Mouse (Mus musculus): ENCODE measurements at regions not wholly inside any gene's neighbourhood (a gene's known extent, or its start where the extent isn't known, plus 50 kb on each side); places are given as distances from the start of the nearest gene placed in this dataset.

DNA sequence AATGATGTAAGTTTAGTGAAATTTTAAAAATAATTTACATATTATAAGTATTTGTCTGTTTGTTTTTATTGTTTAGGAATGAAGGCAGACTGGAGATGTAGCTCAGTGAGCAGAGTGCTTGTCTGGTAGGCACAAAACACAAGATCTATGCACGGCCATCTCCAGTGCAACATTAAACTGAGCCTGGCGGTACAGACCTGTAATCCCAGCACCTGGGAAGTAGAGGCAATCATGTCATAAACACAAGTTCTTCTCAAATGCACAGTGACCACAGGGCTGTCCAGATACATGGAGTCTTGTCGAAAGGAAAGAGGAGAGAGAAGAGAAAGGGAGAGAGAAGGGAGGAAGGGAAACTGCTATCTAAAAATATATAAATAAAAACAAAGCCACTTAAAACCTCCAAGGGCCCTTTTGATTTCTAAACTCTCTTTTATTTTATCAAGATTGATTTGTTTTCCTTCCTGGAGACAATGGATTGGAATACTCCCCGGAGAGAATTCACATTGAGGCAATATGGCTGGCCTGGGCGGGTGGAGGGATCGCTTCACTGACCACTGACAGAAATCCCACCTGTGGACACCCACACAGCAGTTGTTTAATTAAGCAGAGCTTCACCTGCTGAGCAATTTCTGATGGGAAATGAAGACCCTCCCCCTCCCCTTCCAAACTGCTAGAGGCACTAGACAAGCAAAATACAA lies 215.6 kb upstream of the Tll1 start:
- no peak for DNase-seq (ENCODE audit: low read depth, low spot score)

GRCm38 (mm10) chr8:64412488-64413188 lies 206.6 kb upstream of the Tll1 start:
- no peak for DNase-seq (ENCODE audit: low read depth, low spot score)

GRCm38 (mm10) chr8:64406775-64407490 lies 200.9 kb upstream of the Tll1 start:
- no peak for DNase-seq (ENCODE audit: low read depth, low spot score)

DNA sequence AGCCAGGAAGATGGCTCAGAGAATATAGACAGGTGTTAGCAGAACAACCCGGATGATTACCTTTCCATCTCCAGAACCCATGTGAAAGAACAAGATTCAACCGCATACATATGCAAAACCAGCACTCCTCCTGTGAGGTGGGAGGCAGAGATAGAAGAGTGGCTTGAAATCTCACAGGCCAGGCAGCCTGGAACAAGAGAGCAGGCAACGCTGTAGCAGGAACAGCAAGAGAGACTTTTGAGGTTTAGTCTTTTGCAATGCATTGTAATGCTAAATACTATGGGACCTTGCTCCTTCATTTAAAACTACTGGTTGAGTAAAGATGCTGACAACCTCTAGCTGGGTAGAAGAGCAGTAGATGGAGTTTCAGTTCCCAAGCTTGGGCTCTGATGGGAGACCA lies 193.5 kb upstream of the Tll1 start:
- no peak for DNase-seq (ENCODE audit: low read depth, low spot score)

- no peak for DNase-seq (ENCODE audit: low read depth, low spot score)
Measured at GRCm38 (mm10) chr8:64397876-64398275, 191.8 kb upstream of the Tll1 start.

GRCm38 (mm10) chr8:64395816-64396215 lies 189.7 kb upstream of the Tll1 start:
- DNase-seq (ENCODE audit: low read depth, low spot score): no peak

DNA sequence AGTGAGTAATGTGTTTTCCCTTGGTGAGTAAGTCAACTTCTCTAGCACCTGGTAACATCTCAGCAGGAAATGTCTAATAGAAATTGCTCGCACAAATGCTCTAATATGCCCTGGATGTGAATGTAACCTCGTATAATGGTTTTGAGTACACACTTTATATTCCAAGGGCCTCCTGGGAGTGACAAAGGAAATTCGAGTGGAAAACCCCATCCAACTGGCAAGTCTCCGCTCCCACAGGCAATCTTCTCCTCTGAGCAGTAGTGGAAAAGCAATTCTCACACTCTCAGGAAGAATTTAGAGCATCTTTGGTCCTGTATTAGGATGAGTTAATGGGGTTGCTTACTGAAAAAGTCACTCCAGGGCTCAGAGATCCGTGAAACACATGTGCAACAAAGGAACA lies 183.4 kb upstream of the Tll1 start:
- DNase-seq (ENCODE audit: low read depth, low spot score): no peak

DNA sequence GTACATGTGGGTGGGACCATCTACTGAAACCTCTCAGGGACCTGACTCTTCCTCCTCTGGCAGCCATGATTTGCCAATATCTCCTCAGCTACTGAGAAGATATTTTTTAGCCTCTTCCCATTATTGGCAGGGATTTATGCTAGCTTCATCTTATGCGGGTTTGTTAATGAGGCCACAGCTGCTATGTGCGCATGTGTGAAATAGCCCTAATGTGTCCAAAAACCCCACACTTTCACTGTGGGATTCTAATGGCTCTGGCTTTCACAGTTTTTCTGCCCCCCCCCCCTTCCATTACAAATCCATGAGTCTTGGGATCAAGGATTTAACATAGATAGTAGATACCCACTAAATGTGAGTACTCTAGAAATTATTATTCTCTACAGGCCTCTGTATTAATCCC lies 182.2 kb upstream of the Tll1 start:
- no peak for DNase-seq (ENCODE audit: low read depth, low spot score)

- no peak for DNase-seq (ENCODE audit: low read depth, low spot score)
Measured at GRCm38 (mm10) chr8:64379732-64380349, 173.8 kb upstream of the Tll1 start.

DNA sequence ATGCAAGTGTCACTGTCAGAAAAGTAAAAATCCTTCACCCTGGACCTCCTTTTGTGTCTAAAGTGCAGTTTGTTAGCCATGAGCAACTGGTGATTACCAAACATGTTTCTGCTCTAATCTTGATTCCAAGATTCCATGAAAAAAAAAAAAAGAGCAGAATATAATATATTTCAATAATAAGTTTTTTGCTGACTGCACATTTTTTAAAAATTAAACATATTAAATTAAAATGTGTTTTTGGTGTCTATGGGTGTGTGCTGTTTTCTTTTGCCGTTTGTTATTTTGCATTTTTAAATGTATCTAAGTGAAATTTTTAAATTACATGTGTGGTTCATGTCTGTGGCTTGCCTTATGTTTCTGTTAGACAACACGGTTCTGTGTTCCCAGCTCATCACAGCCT lies 171.8 kb upstream of the Tll1 start:
- no peak for DNase-seq (ENCODE audit: low read depth, low spot score)

- no peak for DNase-seq (ENCODE audit: low read depth, low spot score)
Measured at GRCm38 (mm10) chr8:64375509-64375908, 169.4 kb upstream of the Tll1 start.

- no peak for DNase-seq (ENCODE audit: low read depth, low spot score)
Measured at GRCm38 (mm10) chr8:64374980-64375379, 168.9 kb upstream of the Tll1 start.

DNA sequence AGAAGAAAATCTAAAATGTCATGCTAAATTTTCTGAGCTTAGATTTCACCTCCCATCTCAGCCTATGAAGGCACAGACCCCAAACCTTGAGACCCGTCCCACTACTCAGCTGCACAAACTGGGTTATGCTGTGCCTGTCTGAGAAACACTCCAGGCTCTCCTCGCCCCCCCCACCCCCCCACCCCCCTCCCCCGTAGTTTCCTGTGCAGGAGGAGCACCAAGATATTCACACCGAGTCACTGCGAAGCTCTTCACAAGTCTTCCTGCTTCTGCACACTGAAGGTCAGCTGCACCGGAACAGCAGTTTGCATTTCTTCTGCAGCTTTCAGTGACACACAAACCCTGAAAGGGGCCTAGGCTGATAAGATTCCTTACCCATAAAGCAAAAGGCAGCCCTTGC lies 163.9 kb upstream of the Tll1 start:
- no peak for DNase-seq (ENCODE audit: low read depth, low spot score)

DNA sequence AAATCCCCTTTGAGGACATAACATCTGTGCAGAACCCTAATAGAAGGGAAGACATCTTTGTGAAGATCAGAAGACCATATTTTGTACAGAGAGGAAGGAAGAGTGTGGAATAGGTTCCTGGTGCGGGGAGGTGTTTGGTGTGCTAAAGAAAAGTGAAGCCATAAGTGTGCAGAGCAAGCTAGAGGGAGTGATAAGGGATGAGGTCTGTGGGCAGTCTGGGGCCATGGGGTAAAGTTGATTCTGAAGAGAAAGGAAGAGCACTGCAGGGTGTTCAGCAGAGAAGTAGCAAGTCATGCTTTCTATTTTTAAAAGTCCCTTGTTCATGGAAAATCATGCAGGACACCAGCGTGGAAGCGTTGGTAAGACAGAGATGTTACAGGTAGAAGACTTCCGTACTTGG lies 161.8 kb upstream of the Tll1 start:
- DNase-seq (ENCODE audit: low read depth, low spot score): no peak

GRCm38 (mm10) chr8:64366974-64367266 lies 160.8 kb upstream of the Tll1 start:
- DNase-seq (ENCODE audit: low read depth, low spot score): no peak

GRCm38 (mm10) chr8:64366226-64366973 lies 160.3 kb upstream of the Tll1 start:
- DNase-seq (ENCODE audit: low read depth, low spot score): no peak

DNA sequence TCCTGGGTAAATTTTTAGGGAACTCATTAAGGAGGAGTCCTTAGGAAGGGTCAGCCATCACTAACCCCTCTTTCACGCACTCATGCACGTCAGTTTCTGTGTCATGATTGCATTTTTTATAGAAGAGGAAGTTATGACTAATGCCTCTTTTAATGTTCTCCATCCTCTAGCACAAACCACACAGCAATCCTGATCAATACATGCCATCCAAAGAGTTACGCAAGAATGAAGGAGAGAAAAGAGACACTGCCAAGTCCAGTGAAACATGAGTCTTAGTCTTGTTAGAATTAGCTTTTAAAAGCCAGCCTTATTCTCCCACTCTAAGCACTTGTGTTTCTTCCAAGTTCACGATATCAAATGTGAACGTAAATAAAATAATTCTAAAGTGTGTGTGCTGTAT lies 151.0 kb upstream of the Tll1 start:
- DNase-seq (ENCODE audit: low read depth, low spot score): no peak

GRCm38 (mm10) chr8:64348082-64348646 lies 142.1 kb upstream of the Tll1 start:
- DNase-seq (ENCODE audit: low read depth, low spot score): no peak

GRCm38 (mm10) chr8:64347490-64347889 lies 141.4 kb upstream of the Tll1 start:
- DNase-seq (ENCODE audit: low read depth, low spot score): no peak

GRCm38 (mm10) chr8:64346428-64346827 lies 140.4 kb upstream of the Tll1 start:
- DNase-seq (ENCODE audit: low read depth, low spot score): no peak

GRCm38 (mm10) chr8:64344933-64345332 lies 138.9 kb upstream of the Tll1 start:
- no peak for DNase-seq (ENCODE audit: low read depth, low spot score)

- DNase-seq (ENCODE audit: low read depth, low spot score): no peak
Measured at GRCm38 (mm10) chr8:64343600-64343999, 137.5 kb upstream of the Tll1 start.
